Mouse (Mus musculus): ENCODE results near the gene Sufu. TPM values are rescaled to one million over a fixed set of nuclear protein-coding genes. Genes with fewer than 3 reads are reported as not detected.
A peak's percentile ranks its signal among the peaks of the same experiment; 100 is the strongest.

The Sufu gene
- polyA plus RNA-seq, 1 experiment from 2014 or later = 19.0 TPM

- H3K27ac ChIP-seq (ENCODE audit: low read length) = no peak overlapping the region
- H3K9ac ChIP-seq (ENCODE audit: low read depth, low read length) = no peak overlapping the region
- 90% methylated on average over 24 of the region's 24 CpGs for WGBS
- peaks cover 14% of the 10 kb centered on the region for H3K4me1 ChIP-seq (ENCODE audit: control insufficient read depth, insufficient read depth, low read length)
- no peaks in the 10 kb centered on the region for H3K27me3 ChIP-seq (ENCODE audit: control insufficient read depth, insufficient read depth, low read depth, low read length)
- no peak overlapping the region for H3K4me3 ChIP-seq (ENCODE audit: low read depth, low read length)
- no peaks in the 10 kb centered on the region for H3K9me3 ChIP-seq (replicated peaks; ENCODE audit: control insufficient read depth, low read length, poor library complexity, severe bottlenecking)
- peaks cover 28% of the 10 kb centered on the region for H3K36me3 ChIP-seq (ENCODE audit: control insufficient read depth, insufficient read depth, low read length)
- H3K4me2 ChIP-seq (ENCODE audit: low read length) = no peak overlapping the region
- ATAC-seq = no peak
Measured at GRCm38 (mm10) chr19:46515287-46515821, 118.7 kb downstream of the Sufu start.

- no peak for ATAC-seq
- Histone ChIP-seq H3K36me3 (ENCODE audit: control insufficient read depth, insufficient read depth, low read length) (peaks cover 28% of the 10 kb centered on the region), H3K27me3 (ENCODE audit: control insufficient read depth, insufficient read depth, low read depth, low read length) (no peaks in the 10 kb centered on the region)
Measured at GRCm38 (mm10) chr19:46516667-46517528, 120.2 kb downstream of the Sufu start.

GRCm38 (mm10) chr19:46517529-46518351, 121.0 kb downstream of the Sufu start:
- Histone ChIP-seq H3K4me1 (ENCODE audit: control insufficient read depth, insufficient read depth, low read length) (peaks cover 11% of the 10 kb centered on the region), H3K27ac (ENCODE audit: low read length) (0 out of 2 replicates have a peak overlapping the region, but pooled peaks have one; percentile 12), H3K4me2 (ENCODE audit: low read length) (peak overlapping the region; percentile 41; the same call in 1 of the 2 replicates), H3K36me3 (ENCODE audit: control insufficient read depth, insufficient read depth, low read length) (peaks cover 25% of the 10 kb centered on the region), H3K27me3 (ENCODE audit: control insufficient read depth, insufficient read depth, low read depth, low read length) (no peaks in the 10 kb centered on the region), H3K9me3 (replicated peaks; ENCODE audit: control insufficient read depth, low read length, poor library complexity, severe bottlenecking) (no peaks in the 10 kb centered on the region), H3K4me3 (ENCODE audit: low read depth, low read length) (no peak overlapping the region), H3K9ac (ENCODE audit: low read depth, low read length) (no peak overlapping the region; the same call in 1 of the 2 replicates)
- peak; percentile 27; the same call in 1 of the 2 replicates for ATAC-seq
- 27% methylated on average over 11 of the region's 14 CpGs for WGBS

More at GRCm38 (mm10) chr19:46516667-46517528, 120.2 kb downstream of the Sufu start:
- Histone ChIP-seq H3K9me3 (replicated peaks; ENCODE audit: control insufficient read depth, low read length, poor library complexity, severe bottlenecking) (no peaks in the 10 kb centered on the region), H3K27ac (ENCODE audit: low read length) (no peak overlapping the region), H3K9ac (ENCODE audit: low read depth, low read length) (no peak overlapping the region), H3K4me1 (ENCODE audit: control insufficient read depth, insufficient read depth, low read length) (peaks cover 11% of the 10 kb centered on the region), H3K4me3 (ENCODE audit: low read depth, low read length) (no peak overlapping the region), H3K4me2 (ENCODE audit: low read length) (no peak overlapping the region)
- WGBS = 41% methylated on average over 3 of the region's 3 CpGs

GRCm38 (mm10) chr19:46518352-46518787, 121.7 kb downstream of the Sufu start:
- H3K27ac ChIP-seq (ENCODE audit: low read length) = 0 out of 2 replicates have a peak overlapping the region, but pooled peaks have one; percentile 12
- no peak overlapping the region for H3K4me3 ChIP-seq (ENCODE audit: low read depth, low read length)
- H3K36me3 ChIP-seq (ENCODE audit: control insufficient read depth, insufficient read depth, low read length) = peaks cover 19% of the 10 kb centered on the region
- H3K4me1 ChIP-seq (ENCODE audit: control insufficient read depth, insufficient read depth, low read length) = peaks cover 16% of the 10 kb centered on the region
- WGBS = 0% methylated on average over 7 of the region's 13 CpGs
- H3K9me3 ChIP-seq (replicated peaks; ENCODE audit: control insufficient read depth, low read length, poor library complexity, severe bottlenecking) = no peaks in the 10 kb centered on the region
- peak; percentile 41; the same call in 1 of the 2 replicates for ATAC-seq
- no peaks in the 10 kb centered on the region for H3K27me3 ChIP-seq (ENCODE audit: control insufficient read depth, insufficient read depth, low read depth, low read length)
- peak overlapping the region; percentile 56; the same call in 1 of the 2 replicates for H3K9ac ChIP-seq (ENCODE audit: low read depth, low read length)
- peak overlapping the region; percentile 41 for H3K4me2 ChIP-seq (ENCODE audit: low read length)

- Histone ChIP-seq H3K4me3 (ENCODE audit: low read depth, low read length) (no peak overlapping the region), H3K9me3 (replicated peaks; ENCODE audit: control insufficient read depth, low read length, poor library complexity, severe bottlenecking) (no peaks in the 10 kb centered on the region), H3K27me3 (ENCODE audit: control insufficient read depth, insufficient read depth, low read depth, low read length) (no peaks in the 10 kb centered on the region), H3K4me2 (ENCODE audit: low read length) (peak overlapping the region; percentile 41), H3K27ac (ENCODE audit: low read length) (no peak overlapping the region), H3K4me1 (ENCODE audit: control insufficient read depth, insufficient read depth, low read length) (peaks cover 23% of the 10 kb centered on the region), H3K36me3 (ENCODE audit: control insufficient read depth, insufficient read depth, low read length) (peaks cover 17% of the 10 kb centered on the region), H3K9ac (ENCODE audit: low read depth, low read length) (no peak overlapping the region)
- WGBS = 13% methylated on average over 5 of the region's 5 CpGs
- ATAC-seq = no peak
Measured at GRCm38 (mm10) chr19:46518828-46519621, 122.3 kb downstream of the Sufu start.

GRCm38 (mm10) chr19:46521698-46522097, 125.0 kb downstream of the Sufu start:
- no peaks in the 10 kb centered on the region; the same call in 1 of the 2 replicates for H3K36me3 ChIP-seq (ENCODE audit: control insufficient read depth, insufficient read depth, low read length)
- no peak for ATAC-seq
- no peak overlapping the region for H3K4me3 ChIP-seq (ENCODE audit: low read depth, low read length)
- peaks cover 44% of the 10 kb centered on the region for H3K4me1 ChIP-seq (ENCODE audit: control insufficient read depth, insufficient read depth, low read length)
- H3K4me2 ChIP-seq (ENCODE audit: low read length) = no peak overlapping the region
- no peak overlapping the region for H3K9ac ChIP-seq (ENCODE audit: low read depth, low read length)
- H3K27me3 ChIP-seq (ENCODE audit: control insufficient read depth, insufficient read depth, low read depth, low read length) = no peaks in the 10 kb centered on the region
- H3K9me3 ChIP-seq (replicated peaks; ENCODE audit: control insufficient read depth, low read length, poor library complexity, severe bottlenecking) = no peaks in the 10 kb centered on the region
- no peak overlapping the region for H3K27ac ChIP-seq (ENCODE audit: low read length)

- H3K4me3 ChIP-seq (ENCODE audit: low read depth, low read length) = no peak overlapping the region
- H3K4me2 ChIP-seq (ENCODE audit: low read length) = no peak overlapping the region
- H3K27me3 ChIP-seq (ENCODE audit: control insufficient read depth, insufficient read depth, low read depth, low read length) = no peaks in the 10 kb centered on the region
- whole genome bisulfite sequencing = 38% methylated on average over 15 of the region's 15 CpGs
- no peaks in the 10 kb centered on the region for H3K9me3 ChIP-seq (replicated peaks; ENCODE audit: control insufficient read depth, low read length, poor library complexity, severe bottlenecking)
- no peak for ATAC-seq
- no peak overlapping the region for H3K9ac ChIP-seq (ENCODE audit: low read depth, low read length)
- peaks cover 48% of the 10 kb centered on the region for H3K4me1 ChIP-seq (ENCODE audit: control insufficient read depth, insufficient read depth, low read length)
- no peak overlapping the region for H3K27ac ChIP-seq (ENCODE audit: low read length)
- H3K36me3 ChIP-seq (ENCODE audit: control insufficient read depth, insufficient read depth, low read length) = no peaks in the 10 kb centered on the region
Measured at GRCm38 (mm10) chr19:46522433-46523044, 125.8 kb downstream of the Sufu start.

GRCm38 (mm10) chr19:46523131-46523479, 126.4 kb downstream of the Sufu start:
- Histone ChIP-seq H3K36me3 (ENCODE audit: control insufficient read depth, insufficient read depth, low read length) (no peaks in the 10 kb centered on the region), H3K27ac (ENCODE audit: low read length) (peak overlapping the region; percentile 74), H3K9ac (ENCODE audit: low read depth, low read length) (peak overlapping the region; percentile 32; the same call in 1 of the 2 replicates), H3K4me3 (ENCODE audit: low read depth, low read length) (no peak overlapping the region), H3K27me3 (ENCODE audit: control insufficient read depth, insufficient read depth, low read depth, low read length) (no peaks in the 10 kb centered on the region), H3K4me2 (ENCODE audit: low read length) (peak overlapping the region; percentile 56), H3K4me1 (ENCODE audit: control insufficient read depth, insufficient read depth, low read length) (peaks cover 50% of the 10 kb centered on the region), H3K9me3 (replicated peaks; ENCODE audit: control insufficient read depth, low read length, poor library complexity, severe bottlenecking) (no peaks in the 10 kb centered on the region)
- ATAC-seq = peak; percentile 1; the same call in 1 of the 2 replicates

All from midbrain, embryonic 16.5 days (tissue).